Mouse (Mus musculus) adrenal gland, postnatal 0 days (tissue): ENCODE data around the gene St6galnac5. TPM values are rescaled to one million over a fixed set of nuclear protein-coding genes. Genes with fewer than 3 reads are reported as not detected.

Experiments used
- polyA plus RNA-seq: library from polyadenylated mRNA; unstranded; fragments of >200 nt; fragmentation: Nextera tagmentation; extraction: Ambion mirVana; gene quantifications from 2 replicates; pipeline ENCODE4 v1.2.1, GENCODE M21; 2015

Gene St6galnac5
- polyA plus RNA-seq, result 2.6 and 9.5 TPM in 2 replicates

DNA sequence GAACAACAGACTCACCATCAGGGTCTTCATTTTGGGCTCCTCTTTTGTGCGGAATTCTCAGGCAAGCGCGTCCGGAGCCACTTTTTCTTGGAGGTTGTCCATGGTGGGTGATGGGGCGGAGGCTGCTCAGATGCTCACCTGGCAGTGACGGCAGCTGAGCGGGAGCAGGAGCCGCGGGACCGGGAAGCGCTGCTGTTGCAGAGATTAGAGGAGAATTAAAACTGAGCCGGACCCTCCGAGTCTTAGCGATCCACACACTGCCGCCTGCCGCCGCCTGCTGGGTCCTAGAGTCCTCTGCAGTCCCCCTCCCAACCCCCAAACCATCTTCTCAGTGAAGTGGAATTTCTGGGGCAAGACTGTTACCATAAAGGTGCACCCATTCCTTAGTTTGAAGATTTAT is at the start of gene St6galnac5:
Gene St6galnac5, minus strand, starts transcription at position 259 of the 400 bp plus-strand sequence.

